Mouse (Mus musculus) MEL (cell line): Measurements from ENCODE around the gene Nms.

ENCODE experiments used
- CHD2 ChIP-seq: IDR thresholded peaks from 2 replicates; pipeline ENCODE4 v1.6.1; 2011; ENCODE audit warnings: low read length, improper control_type of control experiment
- CTCF ChIP-seq, 3 experiments: IDR thresholded peaks in 2 of 3; conservative IDR thresholded peaks in 1 of 3; 2 replicates each; pipeline ENCODE4 v1.5.1; 2011 to 2012; ENCODE audit warnings: low read length in 3 of 3, low read depth in 2 of 3, mild to moderate bottlenecking in 2 of 3, improper control_type of control experiment in 1 of 3, inconsistent platforms in 1 of 3, mixed read lengths in 1 of 3, moderate library complexity in 1 of 3; ENCODE audit not compliant: control insufficient read depth in 1 of 3, insufficient read depth in 1 of 3, poor library complexity in 1 of 3, severe bottlenecking in 1 of 3
- GATA1 ChIP-seq: IDR thresholded peaks from 2 replicates; pipeline ENCODE4 v1.6.1; 2011; ENCODE audit warnings: low read depth, low read length, improper control_type of control experiment
- POLR2A ChIP-seq, 2 experiments: IDR thresholded peaks; 2 replicates each; pipeline ENCODE4 v1.6.1; 2011 to 2012; ENCODE audit warnings: low read length in 2 of 2, mild to moderate bottlenecking in 2 of 2, control low read depth in 1 of 2, improper control_type of control experiment in 1 of 2, low read depth in 1 of 2, moderate library complexity in 1 of 2; ENCODE audit not compliant: control insufficient read depth in 1 of 2, insufficient read depth in 1 of 2, poor library complexity in 1 of 2
- SMC3 ChIP-seq: IDR thresholded peaks from 2 replicates; pipeline ENCODE4 v1.6.1; 2011; ENCODE audit warnings: low read depth, low read length, improper control_type of control experiment
- TAL1 ChIP-seq: IDR thresholded peaks from 2 replicates; pipeline ENCODE4 v1.6.1; 2012; ENCODE audit warnings: mild to moderate bottlenecking, inconsistent platforms, low read length, moderate library complexity, mixed read lengths
- TCF12 ChIP-seq: IDR thresholded peaks from 2 replicates; pipeline ENCODE4 v1.6.1; 2014; ENCODE audit warnings: low read depth, mild to moderate bottlenecking, inconsistent platforms, low read length, improper control_type of control experiment, moderate library complexity

GRCm38 (mm10) chr1:38928996-38929395 is 10.0 kb upstream of the Nms start:
- TF ChIP-seq SMC3: no peak
- no peak for TF ChIP-seq TCF12
- no peak for TF ChIP-seq CTCF (IDR thresholded peaks at IDR 0.05 in 2 of 3, conservative IDR thresholded peaks at IDR 0.05 in 1 of 3; ENCODE audit: control insufficient read depth in 1 of 3, insufficient read depth in 1 of 3, low read depth in 2 of 3, low read length in 3 of 3, poor library complexity in 1 of 3, severe bottlenecking in 1 of 3)
- no peak for TF ChIP-seq GATA1
- TF ChIP-seq TAL1: no peak
- TF ChIP-seq POLR2A (IDR thresholded peaks at IDR 0.05; ENCODE audit: control insufficient read depth in 1 of 2, insufficient read depth in 1 of 2, low read depth in 1 of 2, low read length in 2 of 2, poor library complexity in 1 of 2): no peak
- no peak for TF ChIP-seq CHD2
